Mouse (Mus musculus) urinary bladder, postnatal 36 days (tissue): Measurements from ENCODE around the gene Elovl2.
"Not testable (repeated sequence)": the region's sequence is repeated elsewhere in the genome, so short reads cannot be mapped to it uniquely, and the experiment has no call there.

ENCODE experiments used
- DNase-seq, 2 experiments: peaks; one replicate each; pipeline ENCODE4 v3.0.0; 2022; ENCODE audit warnings: low spot score in 2 of 2, mixed read lengths in 1 of 2

Elovl2 gene

GRCm38 (mm10) chr13:41235181-41235580 lies 15.0 kb upstream of the Elovl2 start:
- DNase-seq: no peak

GRCm38 (mm10) chr13:41233241-41233640 lies 13.0 kb upstream of the Elovl2 start:
- DNase-seq: no peak

GRCm38 (mm10) chr13:41232209-41232608 lies 12.0 kb upstream of the Elovl2 start:
- DNase-seq: no peak

- DNase-seq: no peak
Measured at GRCm38 (mm10) chr13:41231389-41231983, 11.3 kb upstream of the Elovl2 start.

- DNase-seq: no peak
Measured at GRCm38 (mm10) chr13:41230256-41230655, 10.1 kb upstream of the Elovl2 start.

- DNase-seq: no peak
Measured at GRCm38 (mm10) chr13:41228060-41228459, 7.9 kb upstream of the Elovl2 start.

GRCm38 (mm10) chr13:41226513-41226912 lies 6.3 kb upstream of the Elovl2 start:
- no peak for DNase-seq

- DNase-seq: no peak
Measured at GRCm38 (mm10) chr13:41219687-41220303, 410 bp downstream of the Elovl2 start.

GRCm38 (mm10) chr13:41219056-41219455 lies 1.1 kb downstream of the Elovl2 start:
- no peak for DNase-seq

- DNase-seq: no peak
Measured at GRCm38 (mm10) chr13:41216236-41216635, 4.0 kb downstream of the Elovl2 start.

- DNase-seq: no peak
Measured at GRCm38 (mm10) chr13:41215669-41216068, 4.5 kb downstream of the Elovl2 start.

GRCm38 (mm10) chr13:41212558-41213322 lies 7.5 kb downstream of the Elovl2 start:
- DNase-seq: no peak

- no peak for DNase-seq
Measured at GRCm38 (mm10) chr13:41211276-41211675, 8.9 kb downstream of the Elovl2 start.

GRCm38 (mm10) chr13:41206241-41206640 lies 14.0 kb downstream of the Elovl2 start:
- no peak for DNase-seq

- DNase-seq: not testable (repeated sequence)
Measured at GRCm38 (mm10) chr13:41205568-41205967, 14.6 kb downstream of the Elovl2 start.

- no peak for DNase-seq
Measured at GRCm38 (mm10) chr13:41203691-41204090, 16.5 kb downstream of the Elovl2 start.

- no peak for DNase-seq
Measured at GRCm38 (mm10) chr13:41203289-41203688, 16.9 kb downstream of the Elovl2 start.

- DNase-seq: no peak
Measured at GRCm38 (mm10) chr13:41200861-41201260, 19.3 kb downstream of the Elovl2 start.

GRCm38 (mm10) chr13:41195640-41196333 lies 24.4 kb downstream of the Elovl2 start:
- DNase-seq: no peak

GRCm38 (mm10) chr13:41187886-41188285 lies 32.3 kb downstream of the Elovl2 start:
- DNase-seq: no peak

- DNase-seq: no peak
Measured at GRCm38 (mm10) chr13:41158426-41158825, 61.8 kb downstream of the Elovl2 start.

- DNase-seq: no peak
Measured at GRCm38 (mm10) chr13:41153146-41153545, 67.1 kb downstream of the Elovl2 start.
